Mouse (Mus musculus): ENCODE measurements around the gene Tmem256.

GRCm38 (mm10) chr11:69795168-69795982 lies 42.9 kb upstream of the Tmem256 start, which contains the start of gene Chrnb1:
- TF ChIP-seq GATA1 (IDR thresholded peaks at IDR 0.05; ENCODE audit: low read length) (no peak), TAL1 (IDR thresholded peaks at IDR 0.05; ENCODE audit: low read length) (no peak)

Measured in erythroblast, embryonic 14.5 days (primary cell).